Mouse (Mus musculus) forebrain, embryonic 13.5 days (tissue): Measurements from ENCODE around the gene Kcnt2. TPM values are rescaled to one million over a fixed set of nuclear protein-coding genes. Genes with fewer than 3 reads are reported as not detected.
A peak's percentile ranks its signal among the peaks of the same experiment; 100 is the strongest.

ENCODE experiments used
- ATAC-seq: fragments of 200-750 bp; cut with Nextera tagmentation; 2 replicates; pipeline ENCODE4 v1.8.0; 2017
- H3K27ac ChIP-seq: fragments of 300-500 bp; sonication (generic); 2 replicates; pipeline ENCODE4 v1.5.1; 2015; ENCODE audit warnings: inconsistent platforms, mild to moderate bottlenecking, moderate library complexity
- H3K27me3 ChIP-seq: fragments of 300-500 bp; sonication (generic); 2 replicates; pipeline ENCODE4 v1.6.1; 2015; ENCODE audit warnings: mild to moderate bottlenecking, inconsistent platforms
- H3K36me3 ChIP-seq: fragments of 300-500 bp; sonication (generic); 2 replicates; pipeline ENCODE4 v1.6.1; 2015; ENCODE audit warnings: mild to moderate bottlenecking, inconsistent platforms; ENCODE audit not compliant: poor library complexity, severe bottlenecking
- H3K4me1 ChIP-seq: fragments of 300-500 bp; sonication (generic); 2 replicates; pipeline ENCODE4 v1.6.1; 2015; ENCODE audit warnings: inconsistent platforms
- H3K4me2 ChIP-seq: fragments of 300-500 bp; sonication (generic); 2 replicates; pipeline ENCODE4 v1.6.1; 2015; ENCODE audit warnings: inconsistent platforms, mild to moderate bottlenecking, moderate library complexity
- H3K4me3 ChIP-seq: fragments of 300-500 bp; sonication (generic); 2 replicates; pipeline ENCODE4 v1.5.1; 2015; ENCODE audit warnings: mild to moderate bottlenecking, inconsistent platforms
- H3K9ac ChIP-seq: fragments of 300-500 bp; sonication (generic); 2 replicates; pipeline ENCODE4 v1.6.1; 2015; ENCODE audit warnings: mild to moderate bottlenecking, inconsistent platforms
- H3K9me3 ChIP-seq: fragments of 300-500 bp; sonication (generic); replicated peaks from 2 replicates; pipeline ENCODE4 v1.6.1; 2016; ENCODE audit warnings: inconsistent platforms
- WGBS: fragments of 180-500 bp; shearing (Covaris S2); methylation state at CpG from one replicate; pipeline ENCODE4 v1.1.7; 2015; 5-methylcytosine and 5-hydroxymethylcytosine counted together
- polyA plus RNA-seq: library from polyadenylated mRNA; unstranded; fragments of >200 nt; fragmentation: Nextera tagmentation; extraction: Ambion mirVana; gene quantifications from 2 replicates; pipeline ENCODE4 v1.2.1, GENCODE M21; 2015

Kcnt2 gene
- polyA plus RNA-seq, 1 experiment from 2014 or later = 2.0 TPM

DNA sequence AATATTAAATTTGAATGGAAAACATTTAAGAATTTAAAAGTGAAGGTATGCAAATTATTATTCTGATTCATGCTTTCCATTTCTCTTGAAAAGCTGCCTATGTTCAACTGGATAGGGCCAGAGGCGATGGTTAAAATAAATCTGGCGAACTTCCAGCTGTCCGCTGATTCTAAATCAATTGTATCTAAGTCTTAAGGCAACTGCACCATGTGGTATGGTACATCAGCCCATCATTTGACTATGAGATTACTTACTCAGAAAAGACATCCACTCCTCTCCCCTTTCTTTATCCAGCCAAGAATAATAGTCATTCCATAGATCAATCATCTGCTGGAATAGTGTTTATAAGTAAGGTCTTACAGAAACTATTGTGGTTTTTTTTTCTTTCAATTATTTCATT, 205.5 kb downstream of the Kcnt2 start:
- ATAC-seq = no peak
- Histone ChIP-seq H3K9ac (no peak overlapping the region), H3K27ac (no peak overlapping the region), H3K4me1 (no peaks in the 10 kb centered on the region), H3K4me2 (no peak overlapping the region), H3K36me3 (no peaks in the 10 kb centered on the region), H3K4me3 (no peak overlapping the region), H3K27me3 (no peaks in the 10 kb centered on the region), H3K9me3 (no peaks in the 10 kb centered on the region)
- WGBS = 85% methylated on average over 3 of the region's 3 CpGs

DNA sequence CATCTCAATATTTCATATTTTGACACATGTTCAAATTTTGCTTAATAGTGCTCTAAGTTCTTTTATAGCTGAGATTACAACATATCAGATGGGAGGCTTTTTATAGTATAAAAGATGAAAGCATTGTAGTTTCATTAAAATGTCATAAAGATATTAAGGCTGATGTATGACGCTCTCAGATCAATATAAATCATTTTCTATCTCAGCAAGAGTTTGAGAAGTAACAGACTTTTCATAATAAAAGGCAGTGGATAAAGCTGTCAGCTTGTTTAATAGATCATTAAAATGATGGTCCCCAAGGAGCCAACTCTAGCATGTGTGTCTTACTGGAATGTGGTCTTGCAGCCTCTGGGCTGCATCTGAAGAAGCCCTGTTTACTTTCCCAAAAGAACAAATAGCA, 206.0 kb downstream of the Kcnt2 start:
- no peak for ATAC-seq
- H3K9ac ChIP-seq = no peak overlapping the region
- H3K9me3 ChIP-seq = no peaks in the 10 kb centered on the region
- no peak overlapping the region for H3K4me3 ChIP-seq
- H3K27me3 ChIP-seq = no peaks in the 10 kb centered on the region
- no peaks in the 10 kb centered on the region for H3K4me1 ChIP-seq
- WGBS = 76% methylated on average over 1 of the region's 1 CpGs
- H3K4me2 ChIP-seq = no peak overlapping the region
- no peaks in the 10 kb centered on the region for H3K36me3 ChIP-seq
- H3K27ac ChIP-seq = no peak overlapping the region

DNA sequence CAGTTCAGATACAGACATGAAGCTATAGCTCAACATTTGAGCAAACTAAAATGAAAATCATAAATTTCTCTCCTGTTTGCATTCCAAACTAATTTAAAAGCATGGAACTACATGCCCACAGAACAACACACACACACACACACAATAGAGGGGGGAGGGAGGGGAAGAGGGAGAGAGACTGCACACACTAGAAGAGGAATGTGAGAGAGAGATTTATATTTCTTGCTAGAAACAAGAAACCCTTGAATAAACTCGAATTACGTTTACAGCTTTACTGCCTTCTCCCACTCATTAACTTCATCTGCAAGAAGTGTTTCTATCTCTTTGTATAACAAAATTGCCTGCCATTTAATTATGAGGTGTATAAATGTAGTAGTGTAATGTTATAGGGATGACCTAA, 209.9 kb downstream of the Kcnt2 start:
- Histone ChIP-seq H3K4me1 (no peaks in the 10 kb centered on the region), H3K36me3 (no peaks in the 10 kb centered on the region), H3K9ac (no peak overlapping the region), H3K4me3 (no peak overlapping the region), H3K27me3 (no peaks in the 10 kb centered on the region), H3K27ac (no peak overlapping the region), H3K9me3 (no peaks in the 10 kb centered on the region), H3K4me2 (no peak overlapping the region)
- WGBS = 82% methylated on average over 2 of the region's 2 CpGs
- ATAC-seq = no peak

DNA sequence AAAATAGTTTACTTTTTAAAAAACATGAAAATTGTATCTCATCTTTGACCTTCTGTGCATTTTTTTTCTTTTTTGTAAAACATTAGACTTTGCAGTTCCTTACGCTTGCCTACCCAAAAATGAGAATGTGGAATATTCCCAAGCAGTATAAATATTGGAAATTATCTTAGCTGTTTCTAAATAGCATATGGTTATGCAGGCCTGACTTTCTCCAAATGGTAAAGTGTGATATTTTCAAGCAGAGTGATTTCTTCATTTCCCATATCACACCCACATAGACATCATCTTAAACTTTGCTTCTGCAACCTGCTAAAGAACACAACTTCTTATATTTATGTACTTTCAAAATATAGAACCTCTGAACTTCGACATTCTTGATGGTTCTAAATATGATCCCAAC, 210.9 kb downstream of the Kcnt2 start:
- Histone ChIP-seq H3K36me3 (no peaks in the 10 kb centered on the region), H3K4me3 (no peak overlapping the region), H3K27me3 (no peaks in the 10 kb centered on the region), H3K4me1 (no peaks in the 10 kb centered on the region), H3K9ac (no peak overlapping the region), H3K27ac (no peak overlapping the region), H3K4me2 (no peak overlapping the region), H3K9me3 (no peaks in the 10 kb centered on the region)
- 83% methylated on average over 2 of the region's 2 CpGs for WGBS
- no peak for ATAC-seq

DNA sequence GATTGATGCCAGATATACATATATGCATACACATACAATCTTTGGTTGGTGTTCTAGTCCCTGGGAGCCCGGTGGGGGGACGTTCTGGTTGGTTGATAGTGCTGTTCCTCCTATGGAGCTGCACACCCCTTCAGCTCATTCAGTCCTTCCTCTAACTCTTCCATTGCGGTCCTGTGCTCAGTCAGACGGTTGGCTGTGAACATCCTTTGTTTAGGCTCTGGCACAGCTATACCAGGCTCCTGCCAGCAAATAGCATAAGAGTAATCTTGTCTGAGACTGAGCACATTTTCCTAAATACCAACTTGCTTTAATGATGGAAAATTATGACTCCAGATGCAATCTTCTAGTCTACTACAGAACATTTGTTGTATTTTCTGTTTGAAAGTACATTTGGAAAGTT, 222.4 kb downstream of the Kcnt2 start:
- peak; percentile 69; the same call in 1 of the 2 replicates for ATAC-seq
- Histone ChIP-seq H3K9me3 (no peaks in the 10 kb centered on the region), H3K27ac (no peak overlapping the region), H3K36me3 (no peaks in the 10 kb centered on the region), H3K9ac (no peak overlapping the region), H3K27me3 (no peaks in the 10 kb centered on the region), H3K4me2 (no peak overlapping the region), H3K4me3 (no peak overlapping the region), H3K4me1 (no peaks in the 10 kb centered on the region)
- WGBS = 79% methylated on average over 4 of the region's 4 CpGs

DNA sequence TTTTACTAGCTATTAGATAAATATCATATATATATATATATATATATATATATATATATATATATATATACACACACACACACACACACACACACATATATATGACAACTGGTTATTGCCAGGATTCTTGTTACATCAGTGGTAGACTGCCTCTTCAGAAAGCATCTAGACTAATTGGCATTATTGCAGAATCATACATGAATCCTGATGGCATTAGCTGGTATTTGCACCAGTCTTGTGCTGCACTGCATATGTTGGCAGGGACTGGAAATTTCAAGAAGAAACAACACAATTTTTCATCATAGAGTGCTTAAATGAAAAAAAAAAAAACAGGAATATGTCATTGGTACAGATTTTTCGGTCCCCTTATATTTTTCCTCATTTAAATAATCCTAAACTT, 223.6 kb downstream of the Kcnt2 start:
- Histone ChIP-seq H3K9ac (no peak overlapping the region), H3K4me2 (no peak overlapping the region), H3K4me1 (no peaks in the 10 kb centered on the region), H3K36me3 (no peaks in the 10 kb centered on the region), H3K9me3 (no peaks in the 10 kb centered on the region), H3K4me3 (no peak overlapping the region), H3K27ac (no peak overlapping the region), H3K27me3 (no peaks in the 10 kb centered on the region)
- 96% methylated on average over 1 of the region's 1 CpGs for WGBS
- no peak for ATAC-seq

DNA sequence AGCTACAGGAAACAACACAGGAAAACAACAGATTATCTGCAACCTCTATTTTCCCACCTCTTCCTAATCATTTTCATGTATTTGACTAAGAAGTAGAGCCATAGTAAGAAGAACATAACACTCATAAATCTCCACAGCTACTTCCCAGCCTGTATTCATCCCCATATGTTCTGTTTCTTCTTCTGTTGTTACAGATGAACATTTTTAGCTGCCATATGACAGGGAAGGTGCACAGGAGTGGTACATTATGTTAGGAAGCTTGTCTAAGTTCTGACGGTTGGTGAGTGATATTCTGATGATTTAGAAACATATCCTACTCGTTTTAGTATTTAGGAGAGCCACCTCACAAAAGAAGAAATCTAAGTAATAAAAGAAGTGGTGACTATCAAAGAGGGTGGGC, 231.0 kb downstream of the Kcnt2 start:
- no peaks in the 10 kb centered on the region for H3K27me3 ChIP-seq
- no peaks in the 10 kb centered on the region for H3K36me3 ChIP-seq
- H3K27ac ChIP-seq = no peak overlapping the region
- H3K9ac ChIP-seq = no peak overlapping the region
- 69% methylated on average over 2 of the region's 2 CpGs for WGBS
- ATAC-seq = no peak
- no peaks in the 10 kb centered on the region for H3K4me1 ChIP-seq
- no peak overlapping the region for H3K4me3 ChIP-seq
- no peak overlapping the region for H3K4me2 ChIP-seq
- H3K9me3 ChIP-seq = no peaks in the 10 kb centered on the region

DNA sequence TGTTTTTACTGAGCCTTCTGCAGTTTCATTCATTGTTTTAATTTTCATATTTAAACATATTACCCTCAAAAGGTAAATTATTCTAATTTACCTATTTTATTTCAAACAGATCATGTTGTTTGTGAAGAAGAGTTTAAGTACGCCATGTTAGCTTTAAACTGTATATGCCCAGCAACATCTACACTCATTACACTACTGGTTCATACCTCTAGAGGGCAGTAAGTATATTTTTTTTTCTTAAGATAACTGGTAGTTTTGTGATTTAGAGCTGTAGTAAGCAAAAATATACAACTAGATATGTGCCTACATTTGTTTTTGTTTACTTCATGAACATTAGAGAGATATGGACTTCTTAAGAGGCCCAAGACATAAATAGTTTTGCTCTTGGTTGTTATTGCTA, 238.1 kb downstream of the Kcnt2 start:
- no peak overlapping the region for H3K27ac ChIP-seq
- WGBS = 89% methylated on average over 1 of the region's 1 CpGs
- no peaks in the 10 kb centered on the region for H3K9me3 ChIP-seq
- H3K4me3 ChIP-seq = no peak overlapping the region
- no peak for ATAC-seq
- no peak overlapping the region for H3K4me2 ChIP-seq
- H3K36me3 ChIP-seq = no peaks in the 10 kb centered on the region
- no peak overlapping the region for H3K9ac ChIP-seq
- no peaks in the 10 kb centered on the region for H3K27me3 ChIP-seq
- no peaks in the 10 kb centered on the region for H3K4me1 ChIP-seq

DNA sequence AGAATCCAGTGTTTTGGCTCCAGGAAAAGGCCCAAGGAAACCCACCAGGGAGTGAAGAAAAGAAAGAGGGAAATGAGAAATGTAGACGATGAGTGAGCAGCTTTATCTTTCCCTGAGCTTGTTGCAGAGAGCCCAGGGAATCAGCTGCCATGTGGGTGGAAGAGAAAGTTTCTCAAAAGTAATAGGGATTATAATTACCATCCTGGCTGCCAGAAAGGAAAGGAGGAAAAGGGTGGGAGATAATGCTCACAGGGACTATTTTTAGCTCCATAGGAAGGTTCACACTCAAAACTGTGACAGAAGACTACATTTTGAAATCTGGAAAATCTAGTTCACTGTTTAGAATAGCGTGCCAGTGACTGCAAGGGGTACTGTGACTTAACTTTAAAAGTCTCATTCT, 243.9 kb downstream of the Kcnt2 start:
- no peak overlapping the region for H3K27ac ChIP-seq
- no peak overlapping the region for H3K9ac ChIP-seq
- no peaks in the 10 kb centered on the region for H3K36me3 ChIP-seq
- H3K4me1 ChIP-seq = no peaks in the 10 kb centered on the region
- no peak for ATAC-seq
- H3K4me2 ChIP-seq = no peak overlapping the region
- no peaks in the 10 kb centered on the region for H3K27me3 ChIP-seq
- H3K9me3 ChIP-seq = no peaks in the 10 kb centered on the region
- 81% methylated on average over 2 of the region's 2 CpGs for WGBS
- H3K4me3 ChIP-seq = no peak overlapping the region

DNA sequence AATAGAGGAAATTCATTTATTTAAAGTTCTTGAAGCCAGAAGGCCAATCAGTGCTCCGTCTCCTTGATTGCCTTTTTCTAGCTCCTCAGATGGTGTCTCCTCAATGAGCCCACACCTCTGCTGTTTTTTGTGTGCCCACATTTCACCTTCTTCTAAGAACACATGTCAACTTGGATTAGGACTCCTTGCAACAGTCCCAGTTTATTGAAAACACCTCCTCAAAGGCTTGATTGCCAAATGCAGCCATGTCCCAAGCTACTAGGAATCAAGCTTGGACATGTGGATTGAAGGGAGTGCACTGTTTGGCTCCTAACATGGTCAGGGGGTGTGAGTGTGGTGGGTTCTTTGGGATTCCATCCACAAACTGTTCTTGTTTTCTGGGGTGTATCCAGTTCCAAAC, 245.4 kb downstream of the Kcnt2 start:
- no peak overlapping the region for H3K9ac ChIP-seq
- no peaks in the 10 kb centered on the region for H3K27me3 ChIP-seq
- H3K4me1 ChIP-seq = no peaks in the 10 kb centered on the region
- no peak overlapping the region for H3K4me3 ChIP-seq
- H3K4me2 ChIP-seq = no peak overlapping the region
- H3K27ac ChIP-seq = no peak overlapping the region
- H3K36me3 ChIP-seq = no peaks in the 10 kb centered on the region
- H3K9me3 ChIP-seq = no peaks in the 10 kb centered on the region
- ATAC-seq = no peak
- 89% methylated on average over 1 of the region's 1 CpGs for WGBS

DNA sequence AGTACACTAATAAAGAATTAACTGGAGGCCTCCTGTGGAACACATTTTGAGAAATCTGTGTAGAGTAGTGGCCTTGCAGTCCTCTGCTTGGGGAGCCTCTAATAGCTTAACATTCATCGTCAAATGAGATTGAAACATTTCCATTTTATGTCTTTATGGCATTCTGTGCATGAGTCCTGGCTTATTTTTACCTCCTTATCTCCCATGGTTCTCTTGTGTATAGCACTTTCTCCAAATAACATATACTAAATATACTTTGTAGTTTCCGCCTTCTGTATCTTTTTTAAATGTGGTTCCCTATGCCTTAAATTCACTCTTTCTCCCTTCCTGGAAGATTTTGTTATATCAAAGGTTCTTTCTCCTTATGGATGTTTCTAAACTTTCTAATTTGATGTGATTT, 246.3 kb downstream of the Kcnt2 start:
- 90% methylated on average over 2 of the region's 2 CpGs for WGBS
- no peak overlapping the region for H3K4me3 ChIP-seq
- no peak overlapping the region for H3K27ac ChIP-seq

DNA sequence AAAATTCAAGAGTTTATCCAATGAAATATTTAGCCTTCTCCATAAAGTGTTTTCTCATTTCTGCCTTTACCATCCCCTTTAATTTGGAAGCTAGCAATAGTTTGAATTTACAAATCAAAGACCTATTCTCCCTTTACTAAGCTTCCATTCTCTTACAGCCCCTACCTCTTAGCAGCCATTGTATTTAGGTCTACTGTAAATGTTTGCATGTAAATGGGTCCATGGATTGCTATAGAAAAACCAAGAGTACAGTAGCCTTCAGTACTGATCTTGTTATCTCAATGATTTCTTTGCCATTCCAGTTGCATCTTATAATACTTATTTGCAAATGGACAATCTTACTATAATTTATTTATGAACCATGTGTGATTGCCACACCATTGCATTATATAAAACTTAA, 267.5 kb downstream of the Kcnt2 start:
- no peaks in the 10 kb centered on the region for H3K9me3 ChIP-seq
- H3K4me3 ChIP-seq = no peak overlapping the region
- H3K4me2 ChIP-seq = no peak overlapping the region
- no peaks in the 10 kb centered on the region for H3K4me1 ChIP-seq
- no peak for ATAC-seq
- H3K27me3 ChIP-seq = no peaks in the 10 kb centered on the region
- no peak overlapping the region for H3K27ac ChIP-seq
- no peaks in the 10 kb centered on the region for H3K36me3 ChIP-seq
- no peak overlapping the region for H3K9ac ChIP-seq

More for the DNA sequence above, 246.3 kb downstream of the Kcnt2 start:
- no peaks in the 10 kb centered on the region for H3K9me3 ChIP-seq
- no peak overlapping the region for H3K9ac ChIP-seq
- no peaks in the 10 kb centered on the region for H3K36me3 ChIP-seq
- ATAC-seq = no peak
- H3K4me2 ChIP-seq = no peak overlapping the region
- no peaks in the 10 kb centered on the region for H3K27me3 ChIP-seq
- no peaks in the 10 kb centered on the region for H3K4me1 ChIP-seq

DNA sequence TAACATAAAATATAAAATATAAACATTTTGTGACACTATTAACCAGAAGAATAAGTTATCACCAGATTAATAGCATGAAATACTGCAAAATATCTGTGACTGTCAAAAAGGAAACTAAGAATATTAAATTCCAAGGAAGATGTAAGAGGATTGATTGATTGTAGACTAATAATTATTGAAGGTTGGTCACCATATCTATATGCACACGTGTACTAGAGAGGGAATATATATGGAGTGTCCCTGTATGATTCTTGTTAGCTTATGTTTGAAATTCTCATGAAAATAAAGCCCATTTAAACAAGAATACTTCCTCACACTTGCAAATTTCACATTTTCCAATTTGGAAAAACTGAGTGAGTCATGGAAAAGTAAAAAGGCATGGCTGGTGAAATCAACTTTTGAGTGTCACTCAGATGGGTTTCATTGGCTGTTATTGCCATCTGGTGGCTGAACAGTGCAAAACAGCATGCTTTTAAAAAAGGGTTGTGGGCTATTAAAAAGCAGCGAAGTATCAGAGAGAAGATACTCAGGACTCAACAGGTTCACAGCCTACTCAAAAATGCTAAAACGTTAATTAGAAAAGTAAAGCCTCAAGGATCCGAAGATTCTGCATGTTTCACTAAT, 285.4 kb downstream of the Kcnt2 start:
- H3K36me3 ChIP-seq = no peaks in the 10 kb centered on the region
- no peak overlapping the region for H3K4me3 ChIP-seq
- no peak overlapping the region for H3K9ac ChIP-seq
- no peaks in the 10 kb centered on the region for H3K4me1 ChIP-seq
- H3K4me2 ChIP-seq = no peak overlapping the region
- no peaks in the 10 kb centered on the region for H3K27me3 ChIP-seq
- H3K9me3 ChIP-seq = no peaks in the 10 kb centered on the region
- 40% methylated on average over 4 of the region's 4 CpGs for WGBS
- ATAC-seq = peak; percentile 73
- H3K27ac ChIP-seq = no peak overlapping the region
